Mouse (Mus musculus): ENCODE data around the gene Hspb1. TPM values are rescaled to one million over a fixed set of nuclear protein-coding genes. Genes with fewer than 3 reads are reported as not detected.
A peak's percentile ranks its signal among the peaks of the same experiment; 100 is the strongest.

Hspb1 gene
- total RNA-seq, 2 experiments from 2014 or later, result 357 to 451 TPM

GRCm38 (mm10) chr5:135884641-135885040 is 3.1 kb upstream of the Hspb1 start:
- no peak for DNase-seq

- no peak for DNase-seq
Observed at GRCm38 (mm10) chr5:135888405-135889215, 891 bp downstream of the Hspb1 start.

- no peak for DNase-seq
Observed at GRCm38 (mm10) chr5:135890323-135890722, 2.6 kb downstream of the Hspb1 start.

GRCm38 (mm10) chr5:135890920-135891319 is 3.2 kb downstream of the Hspb1 start:
- DNase-seq, result no peak

- no peak for DNase-seq
Observed at GRCm38 (mm10) chr5:135892589-135893351, 5.1 kb downstream of the Hspb1 start.

- DNase-seq, result no peak
Observed at GRCm38 (mm10) chr5:135894958-135895357, 7.2 kb downstream of the Hspb1 start.

- DNase-seq, result peak; percentile 72
Observed at GRCm38 (mm10) chr5:135898028-135898427, 10.3 kb downstream of the Hspb1 start.

- DNase-seq, result no peak
Observed at GRCm38 (mm10) chr5:135898995-135899394, 11.3 kb downstream of the Hspb1 start.

GRCm38 (mm10) chr5:135899833-135900232 is 12.1 kb downstream of the Hspb1 start:
- DNase-seq, result no peak

- no peak for DNase-seq
Observed at GRCm38 (mm10) chr5:135900701-135901100, 13.0 kb downstream of the Hspb1 start.

- no peak for DNase-seq
Observed at GRCm38 (mm10) chr5:135901354-135902095, 13.8 kb downstream of the Hspb1 start.

- no peak for DNase-seq
Observed at GRCm38 (mm10) chr5:135903058-135903457, 15.3 kb downstream of the Hspb1 start.

- DNase-seq, result peak; percentile 93
Observed at GRCm38 (mm10) chr5:135903551-135904151, 15.9 kb downstream of the Hspb1 start.

GRCm38 (mm10) chr5:135904259-135904658 is 16.5 kb downstream of the Hspb1 start:
- DNase-seq, result no peak

- DNase-seq, result no peak
Observed at GRCm38 (mm10) chr5:135905320-135906225, 17.9 kb downstream of the Hspb1 start.

- no peak for DNase-seq
Observed at GRCm38 (mm10) chr5:135906846-135907245, 19.1 kb downstream of the Hspb1 start.

GRCm38 (mm10) chr5:135907256-135907655 is 19.5 kb downstream of the Hspb1 start:
- peak; percentile 58 for DNase-seq

- no peak for DNase-seq
Observed at GRCm38 (mm10) chr5:135908185-135908584, 20.5 kb downstream of the Hspb1 start.

GRCm38 (mm10) chr5:135908989-135909388 is 21.3 kb downstream of the Hspb1 start:
- no peak for DNase-seq

GRCm38 (mm10) chr5:135909646-135910045 is 21.9 kb downstream of the Hspb1 start:
- no peak for DNase-seq

GRCm38 (mm10) chr5:135910813-135911212 is 23.1 kb downstream of the Hspb1 start:
- DNase-seq, result no peak
